Mouse (Mus musculus) c-Kit-positive CD71-positive TER-119-positive erythroid progenitor cells, embryonic 14.5 days (primary cell): ENCODE measurements around the gene Adamts20.
A peak's percentile ranks its signal among the peaks of the same experiment; 100 is the strongest.

Source experiments
- DNase-seq: peaks from one replicate; pipeline ENCODE4 v3.0.0-alpha.2; 2013; ENCODE audit warnings: low spot score

The Adamts20 gene

GRCm38 (mm10) chr15:94339011-94339410 lies 126.2 kb downstream of the Adamts20 start:
- DNase-seq = no peak

GRCm38 (mm10) chr15:94334586-94334985 lies 130.6 kb downstream of the Adamts20 start:
- DNase-seq = no peak

GRCm38 (mm10) chr15:94326626-94327025 lies 138.6 kb downstream of the Adamts20 start:
- no peak for DNase-seq

- DNase-seq = no peak
Measured at GRCm38 (mm10) chr15:94325509-94326181, 139.6 kb downstream of the Adamts20 start.

- DNase-seq = no peak
Measured at GRCm38 (mm10) chr15:94316171-94316570, 149.0 kb downstream of the Adamts20 start.

GRCm38 (mm10) chr15:94309689-94310088 lies 155.5 kb downstream of the Adamts20 start:
- DNase-seq = no peak

- DNase-seq = no peak
Measured at GRCm38 (mm10) chr15:94307888-94308287, 157.3 kb downstream of the Adamts20 start.

GRCm38 (mm10) chr15:94303151-94303550 lies 162.1 kb downstream of the Adamts20 start:
- no peak for DNase-seq

GRCm38 (mm10) chr15:94294084-94294483 lies 171.1 kb downstream of the Adamts20 start:
- no peak for DNase-seq

GRCm38 (mm10) chr15:94288015-94288414 lies 177.2 kb downstream of the Adamts20 start:
- DNase-seq = no peak

GRCm38 (mm10) chr15:94287495-94287894 lies 177.7 kb downstream of the Adamts20 start:
- no peak for DNase-seq

- DNase-seq = no peak
Measured at GRCm38 (mm10) chr15:94276418-94276817, 188.8 kb downstream of the Adamts20 start.

GRCm38 (mm10) chr15:94265630-94266029 lies 199.6 kb downstream of the Adamts20 start:
- peak; percentile 51 for DNase-seq

GRCm38 (mm10) chr15:94264497-94264879 lies 200.7 kb downstream of the Adamts20 start:
- no peak for DNase-seq

- DNase-seq = no peak
Measured at GRCm38 (mm10) chr15:94263866-94264496, 201.2 kb downstream of the Adamts20 start.

GRCm38 (mm10) chr15:94263241-94263640 lies 202.0 kb downstream of the Adamts20 start:
- DNase-seq = no peak

- no peak for DNase-seq
Measured at GRCm38 (mm10) chr15:94259497-94259896, 205.7 kb downstream of the Adamts20 start.

- no peak for DNase-seq
Measured at GRCm38 (mm10) chr15:94255538-94255937, 209.7 kb downstream of the Adamts20 start.

GRCm38 (mm10) chr15:94254861-94255516 lies 210.2 kb downstream of the Adamts20 start:
- DNase-seq = no peak

- DNase-seq = no peak
Measured at GRCm38 (mm10) chr15:94254091-94254860, 210.9 kb downstream of the Adamts20 start.

GRCm38 (mm10) chr15:94252962-94253712 lies 212.1 kb downstream of the Adamts20 start:
- no peak for DNase-seq

- DNase-seq = no peak
Measured at GRCm38 (mm10) chr15:94249766-94250165, 215.5 kb downstream of the Adamts20 start.
